Mouse (Mus musculus) WW6 (cell line): ENCODE measurements around the gene Rapgef2.
"Not testable (repeated sequence)": the region's sequence is repeated elsewhere in the genome, so short reads cannot be mapped to it uniquely, and the experiment has no call there.

Experiments used
- DNase-seq: peaks from one replicate; pipeline ENCODE4 v3.0.0-alpha.2; 2013; ENCODE audit warnings: low read depth, low spot score

The Rapgef2 gene

GRCm38 (mm10) chr3:79233478-79234415, 52.6 kb downstream of the Rapgef2 start:
- no peak for DNase-seq

- DNase-seq, result no peak
Measured at GRCm38 (mm10) chr3:79230718-79231117, 55.6 kb downstream of the Rapgef2 start.

- DNase-seq, result no peak
Measured at GRCm38 (mm10) chr3:79229546-79229945, 56.8 kb downstream of the Rapgef2 start.

- no peak for DNase-seq
Measured at GRCm38 (mm10) chr3:79228304-79228703, 58.0 kb downstream of the Rapgef2 start.

GRCm38 (mm10) chr3:79227356-79228088, 58.8 kb downstream of the Rapgef2 start:
- DNase-seq, result no peak

GRCm38 (mm10) chr3:79226807-79227206, 59.5 kb downstream of the Rapgef2 start:
- not testable (repeated sequence) for DNase-seq

GRCm38 (mm10) chr3:79225888-79226287, 60.4 kb downstream of the Rapgef2 start:
- no peak for DNase-seq

- DNase-seq, result no peak
Measured at GRCm38 (mm10) chr3:79224352-79224751, 62.0 kb downstream of the Rapgef2 start.

- DNase-seq, result no peak
Measured at GRCm38 (mm10) chr3:79223281-79223680, 63.0 kb downstream of the Rapgef2 start.

- DNase-seq, result no peak
Measured at GRCm38 (mm10) chr3:79222192-79222960, 63.9 kb downstream of the Rapgef2 start.

GRCm38 (mm10) chr3:79221296-79222191, 64.8 kb downstream of the Rapgef2 start:
- DNase-seq, result peak; percentile 29

- DNase-seq, result no peak
Measured at GRCm38 (mm10) chr3:79219144-79219930, 67.0 kb downstream of the Rapgef2 start.

GRCm38 (mm10) chr3:79218566-79219051, 67.7 kb downstream of the Rapgef2 start:
- peak; percentile 33 for DNase-seq

GRCm38 (mm10) chr3:79210243-79210642, 76.1 kb downstream of the Rapgef2 start:
- DNase-seq, result no peak

GRCm38 (mm10) chr3:79207216-79207615, 79.1 kb downstream of the Rapgef2 start:
- DNase-seq, result no peak

- no peak for DNase-seq
Measured at GRCm38 (mm10) chr3:79206524-79206923, 79.8 kb downstream of the Rapgef2 start.

GRCm38 (mm10) chr3:79205981-79206380, 80.3 kb downstream of the Rapgef2 start:
- no peak for DNase-seq

- no peak for DNase-seq
Measured at GRCm38 (mm10) chr3:79205112-79205511, 81.2 kb downstream of the Rapgef2 start.

GRCm38 (mm10) chr3:79204261-79204660, 82.1 kb downstream of the Rapgef2 start:
- DNase-seq, result no peak

GRCm38 (mm10) chr3:79203821-79204220, 82.5 kb downstream of the Rapgef2 start:
- no peak for DNase-seq
